25 mouse cellular contexts compared by ENCODE assay signal in the genomic region with DNA sequence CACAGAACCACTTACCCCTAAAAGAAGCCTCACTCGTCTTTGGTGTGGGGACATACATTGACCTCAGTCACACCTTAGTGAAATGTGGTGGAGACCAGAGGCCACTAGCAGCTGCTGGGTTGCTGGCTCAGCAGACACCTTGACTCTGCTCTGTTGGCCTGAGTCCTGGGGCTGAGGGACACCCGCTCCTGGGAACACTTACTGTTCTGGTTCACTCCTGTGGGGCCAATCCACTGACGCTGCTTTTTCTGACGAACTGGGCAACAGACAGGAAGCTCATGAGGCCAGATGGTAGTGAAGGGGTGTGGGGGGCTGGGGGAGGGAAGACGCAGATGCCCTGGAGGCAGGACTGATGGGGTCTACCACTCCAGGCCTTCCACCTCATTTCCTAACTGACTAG. TPM values are rescaled to one million over a fixed set of nuclear protein-coding genes. Genes with fewer than 3 reads are reported as not detected.
DNase-seq lines count a peak whose midpoint lies in the region; ATAC-seq and TF ChIP-seq lines count a peak whose summit lies in the region.
"Had no signal": no experiment of that assay in that cellular context is flagged by ENCODE, and none has a peak within 500 bp of the region (broad histone marks: within the 10 kb centered on the region; RNA-seq: fewer than 3 reads in every experiment).

No protein-coding gene starts in this region.

- DNase-seq in forebrain, embryonic 14.5 days (ENCODE audit: low spot score), result no peak
- DNase-seq in midbrain, embryonic 14.5 days, result no peak
- no peak for DNase-seq in midbrain, postnatal 0 days (ENCODE audit: low spot score)
- peak; percentile 21 for DNase-seq in naive thymus-derived CD4-positive, alpha-beta T cell, adult 2 months (ENCODE audit: low read depth)
- DNase-seq: adrenal gland, postnatal 10 days; gastrocnemius, postnatal 10 days; heart, adult 2 months; kidney, adult 8-10 months; kidney, postnatal 25 days; lung, adult 2 months; right cerebral cortex, postnatal 25 days had no signal

- ATAC-seq in forebrain, embryonic 14.5 days, result no peak
- no peak for ATAC-seq in forebrain, embryonic 12.5 days (ENCODE audit: low FRiP score)
- no peak for ATAC-seq in midbrain, embryonic 14.5 days (ENCODE audit: low FRiP score, low TSS enrichment)
- no peak for ATAC-seq in midbrain, postnatal 0 days (ENCODE audit: low FRiP score)
- peak; percentile 51 to 70 for ATAC-seq in hematopoietic stem cell, adult 5-6 weeks (replicated peaks in 1 of 2; ENCODE audit: insufficient read depth in 1 of 2, low FRiP score in 2 of 2, low TSS enrichment in 1 of 2, low read depth in 1 of 2, poor library complexity in 2 of 2, severe bottlenecking in 2 of 2)
- ATAC-seq in erythroblast, adult 5-6 weeks (replicated peaks; ENCODE audit: low FRiP score, poor library complexity, severe bottlenecking), result no peak
- ATAC-seq: liver, embryonic 12.5 days; Patski had no signal

- 62% methylated on average over 5 of the region's 5 CpGs for WGBS in forebrain, embryonic 14.5 days
- WGBS in forebrain, embryonic 12.5 days, result 74% methylated on average over 5 of the region's 5 CpGs
- 70% methylated on average over 5 of the region's 5 CpGs for whole genome bisulfite sequencing in midbrain, embryonic 14.5 days
- 65% methylated on average over 5 of the region's 5 CpGs for WGBS in midbrain, postnatal 0 days

- H3K4me1 ChIP-seq in forebrain, embryonic 14.5 days (ENCODE audit: control insufficient read depth, insufficient read depth, low read length), result peaks cover 5% of the 10 kb centered on the region
- H3K4me1 ChIP-seq in forebrain, embryonic 12.5 days, result peaks cover 29% of the 10 kb centered on the region
- H3K4me1 ChIP-seq in midbrain, embryonic 14.5 days (ENCODE audit: control insufficient read depth, insufficient read depth, low read length), result peaks cover 22% of the 10 kb centered on the region
- peaks cover 11% of the 10 kb centered on the region; the same call in 1 of the 2 replicates for H3K4me1 ChIP-seq in midbrain, postnatal 0 days (ENCODE audit: insufficient read depth, low read length)

- no peak overlapping the region for H3K4me2 ChIP-seq in forebrain, embryonic 14.5 days (ENCODE audit: low read length)
- H3K4me2 ChIP-seq in forebrain, embryonic 12.5 days, result no peak overlapping the region
- H3K4me2 ChIP-seq in midbrain, embryonic 14.5 days (ENCODE audit: low read length), result no peak overlapping the region
- no peak overlapping the region for H3K4me2 ChIP-seq in midbrain, postnatal 0 days (ENCODE audit: low read depth, low read length, poor library complexity, severe bottlenecking)
- H3K4me2 ChIP-seq: embryonic facial prominence, embryonic 13.5 days; liver, embryonic 12.5 days had no signal

- no peak for TF ChIP-seq CTCF in midbrain, postnatal 0 days (IDR thresholded peaks at IDR 0.05)

- no peak overlapping the region for H3K9ac ChIP-seq in forebrain, embryonic 14.5 days (ENCODE audit: low read length)
- no peak overlapping the region for H3K9ac ChIP-seq in forebrain, embryonic 12.5 days
- H3K9ac ChIP-seq in midbrain, embryonic 14.5 days (replicated peaks; ENCODE audit: low read length), result no peak overlapping the region
- H3K9ac ChIP-seq in midbrain, postnatal 0 days (replicated peaks; ENCODE audit: low read length, poor library complexity, severe bottlenecking), result no peak overlapping the region
- H3K9ac ChIP-seq: embryonic facial prominence, embryonic 13.5 days; liver, embryonic 12.5 days had no signal

- H3K9me3 ChIP-seq in forebrain, embryonic 14.5 days (replicated peaks; ENCODE audit: control insufficient read depth, low read length), result no peaks in the 10 kb centered on the region
- no peaks in the 10 kb centered on the region for H3K9me3 ChIP-seq in forebrain, embryonic 12.5 days
- no peaks in the 10 kb centered on the region for H3K9me3 ChIP-seq in midbrain, embryonic 14.5 days (ENCODE audit: control insufficient read depth, low read length)
- H3K9me3 ChIP-seq in midbrain, postnatal 0 days (ENCODE audit: low read length), result no peaks in the 10 kb centered on the region
- H3K9me3 ChIP-seq: embryonic facial prominence, embryonic 13.5 days; liver, embryonic 12.5 days had no signal

- no peaks in the 10 kb centered on the region for H3K27me3 ChIP-seq in forebrain, embryonic 14.5 days (replicated peaks; ENCODE audit: control insufficient read depth, insufficient read depth, low read length)
- no peaks in the 10 kb centered on the region for H3K27me3 ChIP-seq in forebrain, embryonic 12.5 days
- no peaks in the 10 kb centered on the region for H3K27me3 ChIP-seq in midbrain, embryonic 14.5 days (ENCODE audit: control insufficient read depth, insufficient read depth, low read length)
- no peaks in the 10 kb centered on the region for H3K27me3 ChIP-seq in midbrain, postnatal 0 days (ENCODE audit: insufficient read depth, low read length)
- H3K27me3 ChIP-seq: Patski had no signal

- H3K36me3 ChIP-seq in forebrain, embryonic 14.5 days (ENCODE audit: control insufficient read depth, insufficient read depth, low read length), result no peaks in the 10 kb centered on the region
- no peaks in the 10 kb centered on the region for H3K36me3 ChIP-seq in forebrain, embryonic 12.5 days (replicated peaks)
- no peaks in the 10 kb centered on the region for H3K36me3 ChIP-seq in midbrain, embryonic 14.5 days (ENCODE audit: control insufficient read depth, insufficient read depth, low read length)
- no peaks in the 10 kb centered on the region for H3K36me3 ChIP-seq in midbrain, postnatal 0 days (ENCODE audit: insufficient read depth, low read length)
- H3K36me3 ChIP-seq: embryonic facial prominence, embryonic 13.5 days; liver, embryonic 12.5 days had no signal

- peak overlapping the region; percentile 39; the same call in 1 of the 2 replicates for H3K27ac ChIP-seq in forebrain, embryonic 14.5 days (ENCODE audit: low read depth, low read length)
- H3K27ac ChIP-seq in forebrain, embryonic 12.5 days, result no peak overlapping the region
- peak overlapping the region; percentile 55 for H3K27ac ChIP-seq in midbrain, embryonic 14.5 days (replicated peaks; ENCODE audit: low read depth, low read length)
- H3K27ac ChIP-seq in midbrain, postnatal 0 days (ENCODE audit: low read depth, low read length), result no peak overlapping the region
- H3K27ac ChIP-seq: embryonic facial prominence, embryonic 13.5 days; liver, embryonic 12.5 days had no signal

- H3K4me3 ChIP-seq in forebrain, embryonic 14.5 days (ENCODE audit: low read depth, low read length), result no peak overlapping the region
- no peak overlapping the region for H3K4me3 ChIP-seq in forebrain, embryonic 12.5 days (replicated peaks)
- H3K4me3 ChIP-seq in midbrain, embryonic 14.5 days (replicated peaks; ENCODE audit: low read depth, low read length), result no peak overlapping the region
- H3K4me3 ChIP-seq in midbrain, postnatal 0 days (ENCODE audit: low read depth, low read length), result no peak overlapping the region
- H3K4me3 ChIP-seq: embryonic facial prominence, embryonic 13.5 days; liver, embryonic 12.5 days; myocyte had no signal

RNA-seq across cellular contexts. Expression of a gene that starts 17.7 kb away (rescaled TPM):
- polyA plus RNA-seq in forebrain, embryonic 14.5 days (2014; fragmentation: Nextera tagmentation; extraction: Ambion mirVana), result 0.29 TPM in 1 of 2 replicates, not detected in the other
- polyA plus RNA-seq in forebrain, embryonic 12.5 days (2016; fragmentation: Nextera tagmentation; extraction: Ambion mirVana), result not detected in 2 replicates
- 0.16 and 0.25 TPM in 2 replicates for polyA plus RNA-seq in midbrain, embryonic 14.5 days (2014; fragmentation: Nextera tagmentation; extraction: Ambion mirVana)
- 0.55 and 0.85 TPM in 2 replicates for total RNA-seq in midbrain, postnatal 0 days (2014; rRNA removed)
- polyA plus RNA-seq in midbrain, postnatal 0 days (2015; fragmentation: Nextera tagmentation; extraction: Ambion mirVana), result 0.50 and 0.53 TPM in 2 replicates
- total RNA-seq in hematopoietic stem cell, adult 5-6 weeks (2017), result 1.1 and 4.5 TPM in 2 replicates
- total RNA-seq in erythroblast, adult 5-6 weeks (2015; ENCODE audit: low replicate concordance), result not detected in 2 replicates
- 0.17 TPM in 1 of 2 replicates, not detected in the other for total RNA-seq in erythroblast, adult 5-6 weeks (2017; ENCODE audit: low replicate concordance)
- total RNA-seq: ES-E14 had no signal
- polyA plus RNA-seq: hindbrain, embryonic 11.5 days; intestine, embryonic 14.5 days; limb, embryonic 11.5 days; liver, embryonic 12.5 days; myocyte; Patski had no signal

RNA-seq across cellular contexts. Expression of a gene that starts 32.5 kb away (rescaled TPM):
- 31.9 and 36.4 TPM in 2 replicates for polyA plus RNA-seq in forebrain, embryonic 14.5 days (2014; fragmentation: Nextera tagmentation; extraction: Ambion mirVana)
- 32.5 and 35.2 TPM in 2 replicates for polyA plus RNA-seq in forebrain, embryonic 12.5 days (2016; fragmentation: Nextera tagmentation; extraction: Ambion mirVana)
- polyA plus RNA-seq in midbrain, embryonic 14.5 days (2014; fragmentation: Nextera tagmentation; extraction: Ambion mirVana), result 27.3 and 32.1 TPM in 2 replicates
- 17.5 and 22.4 TPM in 2 replicates for total RNA-seq in midbrain, postnatal 0 days (2014; rRNA removed)
- 22.9 and 28.0 TPM in 2 replicates for polyA plus RNA-seq in midbrain, postnatal 0 days (2015; fragmentation: Nextera tagmentation; extraction: Ambion mirVana)
- 11.7 and 13.9 TPM in 2 replicates for total RNA-seq in hematopoietic stem cell, adult 5-6 weeks (2017)
- 7.9 and 8.6 TPM in 2 replicates for total RNA-seq in erythroblast, adult 5-6 weeks (2015; ENCODE audit: low replicate concordance)
- 2.9 and 4.7 TPM in 2 replicates for total RNA-seq in erythroblast, adult 5-6 weeks (2017; ENCODE audit: low replicate concordance)

RNA-seq across cellular contexts. Expression of a gene that starts 43.2 kb away (rescaled TPM):
- not detected in 2 replicates for polyA plus RNA-seq in forebrain, embryonic 14.5 days (2014; fragmentation: Nextera tagmentation; extraction: Ambion mirVana)
- polyA plus RNA-seq in forebrain, embryonic 12.5 days (2016; fragmentation: Nextera tagmentation; extraction: Ambion mirVana), result not detected in 2 replicates
- not detected in 2 replicates for polyA plus RNA-seq in midbrain, embryonic 14.5 days (2014; fragmentation: Nextera tagmentation; extraction: Ambion mirVana)
- total RNA-seq in midbrain, postnatal 0 days (2014; rRNA removed), result not detected in 2 replicates
- polyA plus RNA-seq in midbrain, postnatal 0 days (2015; fragmentation: Nextera tagmentation; extraction: Ambion mirVana), result not detected in 2 replicates
- not detected in 2 replicates for total RNA-seq in hematopoietic stem cell, adult 5-6 weeks (2017)
- not detected in 2 replicates for total RNA-seq in erythroblast, adult 5-6 weeks (2015; ENCODE audit: low replicate concordance)
- total RNA-seq in erythroblast, adult 5-6 weeks (2017; ENCODE audit: low replicate concordance), result not detected in 2 replicates
- total RNA-seq: adrenal gland, postnatal 10 days; gastrocnemius, postnatal 10 days; heart, adult 2 months; left cerebral cortex, adult 8-10 months; megakaryocyte-erythroid progenitor cell, adult 5-6 weeks had no signal
- polyA plus RNA-seq: embryonic facial prominence, embryonic 13.5 days; heart, adult 2 months; heart, embryonic 16.5 days; hindbrain, embryonic 11.5 days; intestine, embryonic 14.5 days; limb, embryonic 11.5 days; lung, adult 2 months had no signal

Comparison
In these comparisons a context has a peak if more than half of its experiments do, and no peak if none do; other contexts are left out.
1. H3K27ac ChIP-seq: peak in forebrain, embryonic 14.5 days (single experiment) and midbrain, embryonic 14.5 days (single experiment); none in forebrain, embryonic 12.5 days (single experiment) and midbrain, postnatal 0 days (single experiment).
2. ATAC-seq: peak in hematopoietic stem cell, adult 5-6 weeks (2 of 2); none in forebrain, embryonic 14.5 days (single experiment), forebrain, embryonic 12.5 days (single experiment), midbrain, embryonic 14.5 days (single experiment), midbrain, postnatal 0 days (single experiment) and erythroblast, adult 5-6 weeks (single experiment).